Mouse (Mus musculus) urinary bladder, postnatal 14 days (tissue): Measurements from ENCODE around the gene Apbb2.
A peak's percentile ranks its signal among the peaks of the same experiment; 100 is the strongest.

ENCODE experiments used
- DNase-seq: peaks from one replicate; pipeline ENCODE4 v3.0.0; 2021; ENCODE audit warnings: low spot score

Gene Apbb2

DNA sequence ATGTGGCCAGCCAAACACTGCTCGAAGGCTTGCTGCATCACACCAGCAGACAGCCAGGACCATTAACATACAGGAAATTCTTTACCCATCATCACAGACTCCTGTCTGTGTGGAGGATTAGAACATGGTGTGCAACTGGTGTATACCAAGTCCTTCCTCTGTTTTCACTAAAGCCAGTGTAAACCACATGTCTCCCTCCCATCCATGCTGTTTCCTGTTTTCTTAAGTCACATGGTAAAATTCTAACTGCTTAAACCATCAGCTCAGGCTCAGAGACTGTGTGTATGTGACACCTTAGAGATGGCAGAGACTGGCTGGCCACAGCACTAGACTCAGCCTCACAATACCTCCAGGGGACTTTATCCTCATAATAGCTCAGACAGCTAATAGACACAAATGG lies 236.5 kb downstream of the Apbb2 start:
- no peak for DNase-seq

DNA sequence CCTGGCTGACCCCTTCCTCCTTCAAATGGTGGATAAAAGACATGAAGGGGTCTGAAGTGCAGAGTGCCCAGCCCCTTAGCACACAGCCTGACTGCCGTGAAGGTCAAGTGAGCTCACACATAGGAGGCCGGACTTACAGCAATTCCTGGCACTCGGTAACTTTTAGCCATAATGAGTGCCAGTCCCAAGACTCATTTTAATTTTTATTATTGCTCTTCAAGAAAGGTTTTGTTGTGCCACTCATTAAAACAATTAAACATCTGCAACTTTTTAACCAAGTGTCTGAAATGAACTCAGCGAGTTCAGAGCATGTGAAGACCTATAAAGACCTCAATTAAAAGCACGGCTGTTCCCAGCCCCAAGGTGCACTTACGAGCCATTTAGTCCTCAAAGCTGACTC lies 239.6 kb downstream of the Apbb2 start:
- no peak for DNase-seq

DNA sequence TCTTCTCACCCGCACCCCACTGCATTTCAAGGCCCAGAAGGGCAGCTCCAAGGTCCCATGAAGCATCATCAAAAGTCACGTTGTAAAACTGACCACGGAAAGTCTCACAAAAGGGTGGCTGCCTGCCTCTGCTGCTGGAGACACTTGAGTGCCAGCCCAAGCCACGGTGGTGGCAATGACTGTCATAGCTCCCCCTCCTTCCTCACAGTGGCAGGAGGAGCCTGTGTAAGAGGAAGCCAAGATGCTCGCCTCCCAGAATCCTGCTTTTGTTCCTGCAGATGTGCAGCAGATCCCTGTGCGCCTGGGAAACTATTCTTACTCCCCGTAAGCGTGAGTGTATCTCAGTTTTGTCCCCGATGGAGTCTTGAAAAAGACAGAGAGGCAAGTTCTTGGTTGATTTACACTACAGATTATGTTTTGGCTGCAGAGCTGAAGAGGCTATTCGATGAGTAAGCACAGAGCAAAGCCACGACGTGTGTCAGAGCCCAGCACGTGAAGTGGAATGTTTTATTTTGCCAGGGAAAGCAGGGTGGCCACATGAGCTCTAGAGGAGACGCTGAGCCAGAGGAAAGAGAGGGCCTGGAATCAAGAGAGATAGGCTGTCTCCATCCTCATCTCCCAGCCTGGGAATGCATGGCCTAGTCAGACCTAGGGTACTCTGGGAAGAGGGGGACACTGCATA lies 241.9 kb downstream of the Apbb2 start:
- peak; percentile 29 for DNase-seq

DNA sequence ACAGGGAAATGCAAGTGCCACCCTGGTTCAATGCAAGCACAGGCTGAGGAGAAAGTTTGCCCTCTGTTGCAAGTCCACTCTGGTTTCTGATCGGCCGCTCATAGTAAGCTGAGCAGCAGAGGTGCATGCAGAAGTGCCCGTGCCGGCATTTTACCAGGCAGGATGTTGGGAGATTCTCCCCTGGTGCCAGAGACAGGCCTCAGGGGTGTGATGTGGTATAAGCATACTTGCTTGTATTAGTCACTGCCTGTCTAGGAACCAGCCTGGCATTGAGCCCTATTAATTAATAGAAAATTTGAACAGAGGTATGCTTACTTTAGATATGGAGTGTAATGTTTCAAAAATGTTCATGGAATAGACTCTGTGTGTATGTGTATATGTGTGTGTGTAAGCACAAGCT lies 244.2 kb downstream of the Apbb2 start:
- DNase-seq = no peak

DNA sequence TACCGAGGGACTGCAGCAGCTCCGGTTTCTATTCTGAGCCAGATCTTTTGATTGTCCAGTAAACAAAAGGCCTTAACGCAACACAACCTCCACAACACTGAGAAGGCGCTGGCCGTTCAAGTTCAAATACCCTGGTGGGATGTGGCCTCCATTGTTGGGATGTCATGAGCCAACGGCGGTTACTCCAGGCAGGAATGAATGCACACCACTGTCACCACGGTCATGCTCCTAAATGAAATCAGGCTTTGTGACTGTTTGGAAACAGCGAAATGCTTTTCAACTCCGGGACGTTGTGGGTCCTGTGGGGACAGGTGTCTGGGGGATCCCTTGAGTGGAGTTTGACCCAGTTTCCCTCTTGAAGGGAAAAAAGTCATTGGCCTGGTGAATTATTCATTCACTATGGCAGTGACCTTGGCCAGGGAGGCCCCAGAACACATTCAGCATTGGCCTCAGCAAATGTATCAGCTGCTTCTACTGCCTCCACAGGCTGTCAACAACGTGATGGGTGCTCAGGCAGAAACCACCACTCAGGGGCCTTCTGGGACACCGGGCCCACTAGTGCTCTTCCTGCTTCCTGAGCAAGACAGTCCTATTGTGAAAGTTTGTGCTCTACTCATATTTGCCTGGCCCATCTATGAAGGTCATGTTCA lies 244.9 kb downstream of the Apbb2 start:
- no peak for DNase-seq

DNA sequence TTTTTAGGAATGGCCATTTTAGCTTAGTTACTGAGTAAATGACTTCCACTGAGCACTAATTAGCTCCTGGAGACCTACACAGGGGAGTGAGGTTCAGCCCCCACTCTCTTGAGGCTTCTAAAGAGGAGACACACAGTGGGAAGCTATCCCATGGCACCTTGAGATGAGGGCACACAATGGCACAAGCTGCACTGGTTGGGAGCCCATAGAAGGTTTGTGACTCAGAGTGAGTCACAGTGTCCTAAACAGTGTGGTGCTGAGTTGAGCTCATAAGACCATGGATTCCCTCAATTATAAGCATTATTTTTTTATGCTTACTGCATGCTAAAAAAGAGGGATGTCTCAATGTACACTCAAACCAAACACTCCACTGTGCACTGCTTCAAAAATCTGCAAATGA lies 247.5 kb downstream of the Apbb2 start:
- DNase-seq = no peak

DNA sequence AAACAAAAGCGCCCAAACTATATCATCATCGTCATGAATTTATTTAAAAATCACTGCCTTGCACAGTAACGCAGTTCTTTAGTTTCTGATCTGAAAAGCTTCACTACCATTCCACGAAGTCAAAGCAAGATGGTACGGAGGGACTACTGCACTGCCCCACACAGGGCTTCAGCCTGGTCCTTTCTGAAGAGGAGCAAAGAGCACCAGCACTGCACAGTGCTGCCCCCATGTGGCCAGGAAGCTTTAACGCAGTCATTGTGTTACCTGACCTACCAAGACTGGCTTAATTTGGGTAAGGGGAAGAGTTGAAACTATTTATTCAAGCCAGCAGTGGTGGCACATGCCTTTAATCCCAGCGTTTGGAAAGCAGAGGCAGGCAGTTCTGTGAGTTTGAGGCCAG lies 249.6 kb downstream of the Apbb2 start:
- DNase-seq = peak; percentile 34

DNA sequence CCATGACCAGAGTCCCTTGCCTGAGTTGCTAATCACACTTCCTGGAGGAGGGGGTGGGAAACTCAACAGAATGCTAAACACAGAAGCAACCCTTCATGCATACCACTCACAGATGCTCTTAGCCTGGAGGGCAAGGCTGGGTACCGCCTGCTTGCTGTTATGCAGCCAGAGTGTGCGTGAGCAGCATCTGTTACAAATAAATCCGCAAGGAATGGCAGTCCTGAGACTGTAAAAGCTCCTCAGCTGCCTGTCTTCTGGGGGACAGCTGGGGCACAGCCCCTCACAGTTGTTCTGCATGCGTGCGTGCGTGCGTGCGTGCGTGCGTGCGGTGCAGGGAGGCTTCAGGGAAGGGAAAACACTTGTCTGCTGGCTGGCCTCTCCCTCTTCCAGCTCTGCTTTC lies 250.9 kb downstream of the Apbb2 start:
- DNase-seq = no peak

DNA sequence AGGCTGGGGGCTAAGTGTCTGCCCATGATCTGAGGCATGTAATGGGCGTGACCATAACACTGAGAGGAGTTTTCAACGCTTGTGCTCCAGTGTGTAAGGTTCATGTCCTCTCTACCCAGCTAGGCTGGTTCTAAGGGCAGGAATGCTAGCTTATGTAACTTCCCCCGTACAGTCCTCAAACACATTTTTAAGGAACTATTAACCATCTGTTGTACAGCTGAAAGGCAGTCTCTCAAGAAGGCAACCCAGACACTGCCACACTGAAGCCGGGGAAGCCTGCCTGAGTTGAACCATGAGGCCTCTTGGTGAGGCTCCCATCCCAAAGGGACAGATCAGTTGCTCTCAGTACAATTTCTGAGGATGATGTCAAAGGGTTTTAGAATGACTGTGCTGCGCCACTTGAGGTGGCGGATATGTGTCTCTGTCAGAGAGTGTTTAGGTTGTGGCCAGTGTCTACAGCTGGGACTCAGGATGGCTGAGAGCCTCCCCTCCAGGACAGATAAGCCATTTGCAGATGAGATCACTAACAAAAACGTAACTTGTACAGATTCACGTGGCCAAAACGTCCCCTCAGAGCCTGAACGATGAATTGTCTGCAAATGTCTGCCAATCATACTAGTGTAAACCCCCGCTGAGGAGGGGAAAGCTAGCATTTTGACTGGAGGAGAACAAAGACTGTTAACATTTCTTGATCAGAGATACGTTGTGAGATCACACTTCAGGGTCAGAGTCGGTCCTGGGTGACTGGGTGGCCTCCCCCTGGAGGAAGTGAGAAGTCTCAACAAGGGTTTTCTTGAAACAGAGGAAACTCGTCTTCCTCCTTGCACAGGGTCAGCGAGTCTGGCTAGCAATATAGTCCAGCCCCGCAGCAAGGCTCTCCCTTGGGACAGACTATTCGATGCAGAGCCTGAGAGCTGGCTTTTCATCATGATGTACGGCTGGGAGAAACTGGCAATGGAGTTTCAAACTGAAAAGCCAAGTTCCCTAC lies 255.0 kb downstream of the Apbb2 start:
- DNase-seq = no peak

DNA sequence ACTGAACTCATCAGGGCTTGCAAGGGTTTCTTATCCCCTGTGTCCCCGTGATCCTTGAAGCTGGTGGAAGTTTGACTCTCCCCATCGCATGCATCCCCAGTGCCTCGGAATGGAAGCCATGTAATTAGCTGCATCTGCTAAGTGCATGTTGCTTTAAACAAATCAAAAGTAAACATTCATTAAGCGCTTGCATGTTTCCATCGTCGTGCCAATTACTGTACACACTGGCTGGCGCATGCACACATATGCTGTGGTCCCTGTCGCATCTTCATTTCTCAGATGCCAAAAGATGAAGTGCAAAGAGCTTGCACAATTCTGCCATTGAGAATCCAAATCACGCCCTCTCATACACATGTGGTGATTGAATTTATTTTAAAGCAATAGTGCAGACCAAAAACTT lies 257.8 kb downstream of the Apbb2 start:
- no peak for DNase-seq

DNA sequence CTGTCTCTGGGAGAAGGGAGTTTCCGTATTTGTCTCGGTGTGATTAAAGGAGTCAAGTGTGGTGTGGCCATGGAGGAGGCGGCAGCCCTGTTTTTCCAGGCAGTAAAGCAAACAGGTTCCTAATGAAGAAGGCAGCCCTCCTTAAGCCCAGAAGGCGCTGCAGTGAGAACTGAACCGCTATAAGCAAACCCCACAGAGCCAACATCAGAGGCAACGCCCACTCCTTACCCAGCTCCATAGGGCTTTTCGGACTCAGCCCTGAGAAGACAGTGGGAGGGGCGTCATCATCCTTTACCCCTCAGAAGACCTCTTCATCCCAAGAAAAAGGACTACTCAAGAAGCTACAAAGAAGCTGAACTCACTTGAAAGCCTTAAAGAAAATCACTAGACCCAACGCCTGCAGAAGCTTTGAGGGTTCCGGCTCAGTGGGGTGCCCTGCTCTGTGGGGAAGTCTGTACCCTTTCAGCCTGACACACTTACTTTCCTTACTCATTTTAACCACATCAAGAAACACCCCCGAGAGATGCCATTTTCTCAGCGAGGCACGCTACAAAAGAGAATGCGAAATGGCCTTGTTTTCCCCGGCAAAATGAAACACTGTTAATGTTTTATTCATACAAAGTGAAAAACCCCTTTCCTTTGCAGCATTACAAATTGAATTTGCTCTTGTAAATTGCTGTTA lies 258.7 kb downstream of the Apbb2 start:
- no peak for DNase-seq

DNA sequence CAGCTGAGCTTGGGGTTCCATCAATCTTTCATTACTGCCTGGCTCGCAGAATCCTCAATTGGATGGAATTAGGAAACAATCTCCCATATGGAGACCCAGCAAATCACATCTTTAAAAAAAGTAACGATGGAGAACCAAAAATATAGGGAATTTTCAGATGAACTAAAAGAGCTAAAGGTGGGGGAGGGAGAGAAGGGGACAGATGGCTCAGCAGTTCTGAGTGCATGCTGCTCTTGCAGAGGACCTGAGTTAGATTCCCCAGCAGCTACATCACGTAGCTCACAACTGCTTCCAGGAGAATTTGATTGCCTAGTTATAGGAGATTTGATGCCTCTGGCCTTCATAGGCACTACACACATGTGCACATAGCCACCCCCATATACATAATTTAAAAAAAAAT lies 263.4 kb downstream of the Apbb2 start:
- no peak for DNase-seq

DNA sequence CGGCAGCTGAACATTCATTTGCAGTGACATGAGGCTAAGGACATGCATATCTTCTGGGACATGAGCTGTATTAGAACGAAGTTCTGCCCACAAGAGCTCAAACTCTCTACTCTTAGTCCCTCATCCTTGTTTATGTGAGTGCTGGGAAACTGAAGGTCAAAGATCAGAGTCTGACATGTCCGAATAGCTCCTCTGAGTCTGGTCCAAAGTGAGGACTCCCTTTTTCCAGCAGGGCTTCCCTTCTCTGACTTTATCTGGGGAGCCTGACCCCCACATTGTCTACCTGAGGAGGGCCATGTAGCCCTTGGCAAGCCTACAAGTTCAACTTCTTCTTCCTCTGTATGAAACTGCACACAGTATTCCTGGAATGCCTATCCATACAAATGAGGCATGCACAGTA lies 264.7 kb downstream of the Apbb2 start:
- no peak for DNase-seq

DNA sequence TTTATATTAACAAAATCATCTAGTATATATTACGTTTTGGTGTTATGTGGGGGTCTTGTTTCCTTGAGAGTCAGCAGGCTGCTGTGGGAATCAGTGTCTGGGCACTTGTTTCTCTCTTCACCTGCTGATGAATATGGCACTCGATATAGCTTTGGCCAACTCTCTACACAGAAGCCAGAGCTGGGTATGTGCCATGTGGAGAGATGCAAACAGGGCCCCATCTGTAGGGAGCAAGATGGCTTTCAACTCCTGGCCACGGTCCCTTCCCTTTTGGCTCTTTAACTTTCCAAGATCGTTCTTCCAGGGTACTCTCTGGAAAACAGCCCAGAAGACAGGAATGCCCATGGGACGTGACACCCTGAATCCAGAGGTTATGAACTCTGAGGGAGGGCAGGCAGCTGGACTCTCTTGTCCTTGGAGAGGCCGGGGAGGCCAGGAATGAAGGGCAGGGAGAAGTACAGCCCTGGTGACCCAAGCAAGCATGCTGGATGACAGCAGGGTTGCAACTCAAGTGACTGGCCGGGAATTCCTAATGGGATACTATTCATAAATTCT lies 266.7 kb downstream of the Apbb2 start:
- DNase-seq = no peak

DNA sequence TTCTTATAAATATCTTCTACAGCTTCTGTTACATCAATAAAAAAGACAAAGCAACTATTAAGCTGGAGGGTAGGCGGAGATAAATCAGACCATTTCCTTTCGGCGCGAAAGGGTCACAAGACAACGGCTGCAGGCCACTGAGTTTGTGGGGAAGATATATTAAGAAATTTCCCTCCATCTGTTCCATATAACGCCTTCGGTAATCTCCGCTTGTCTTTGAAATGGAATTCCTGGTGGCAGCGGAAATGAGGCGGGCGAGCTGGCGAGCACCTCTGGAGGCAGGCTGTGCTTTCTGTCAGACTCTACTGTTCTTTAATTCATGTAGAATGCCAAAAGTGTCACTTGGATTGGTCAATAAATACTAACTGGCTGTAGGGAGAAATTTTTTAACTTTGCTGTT lies 267.5 kb downstream of the Apbb2 start:
- DNase-seq = no peak

DNA sequence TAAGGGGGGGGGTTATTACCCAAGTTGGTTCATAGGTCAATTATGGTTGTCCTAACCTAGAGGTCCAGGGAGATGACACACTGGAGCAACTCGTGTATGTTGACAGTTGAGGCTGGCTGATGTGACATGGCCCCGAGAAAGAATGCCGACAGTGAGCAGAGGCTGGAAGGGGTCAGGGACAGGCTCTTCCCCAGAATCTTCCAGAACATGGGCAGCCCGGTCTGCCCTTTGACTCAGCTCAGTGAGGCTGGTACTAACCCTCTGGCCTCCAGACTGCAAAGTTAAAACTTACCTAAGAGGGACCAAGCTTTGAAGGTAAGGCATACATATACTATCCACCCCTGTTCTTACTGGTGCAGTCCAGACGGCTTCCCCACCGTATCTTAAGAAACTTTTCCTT lies 268.0 kb downstream of the Apbb2 start:
- DNase-seq = no peak

DNA sequence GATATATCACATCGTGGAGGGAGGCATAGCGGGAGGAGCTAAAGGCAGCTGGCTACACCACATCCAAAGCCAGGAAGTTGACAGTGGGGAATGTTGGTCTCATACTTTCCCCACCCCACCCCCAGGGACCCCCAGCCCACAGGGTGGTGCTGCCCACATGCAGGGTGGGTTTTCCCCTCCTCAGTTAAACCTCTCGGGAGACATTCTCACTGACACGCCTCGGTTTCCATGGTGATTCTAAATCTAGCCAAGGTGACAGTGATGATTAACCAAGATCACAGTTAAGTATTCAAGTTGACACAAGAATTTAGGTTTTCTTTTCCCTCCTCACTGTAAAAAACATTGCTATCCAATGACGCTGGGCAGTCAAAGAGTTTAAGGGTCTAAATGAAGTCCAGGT lies 270.2 kb downstream of the Apbb2 start:
- no peak for DNase-seq

DNA sequence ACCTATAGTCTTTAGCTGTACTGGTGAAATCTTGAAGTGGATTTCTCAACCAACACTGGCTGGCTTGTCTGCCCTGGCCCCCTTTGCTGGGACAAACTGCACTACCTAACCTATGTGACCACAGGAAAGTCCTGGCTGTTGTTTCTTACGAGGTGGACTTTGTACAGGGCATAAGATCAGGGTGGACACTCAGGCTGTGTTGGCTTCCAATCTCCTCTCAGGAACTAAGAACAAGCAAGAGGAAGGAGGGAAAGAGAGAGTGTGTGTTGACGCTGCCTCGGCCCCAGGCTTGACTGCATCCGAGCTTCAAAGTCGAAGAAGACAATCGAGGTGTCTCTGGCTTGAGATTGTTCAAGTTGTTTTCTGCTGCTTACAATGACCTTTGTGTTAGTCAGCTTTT lies 271.8 kb downstream of the Apbb2 start:
- DNase-seq = no peak

DNA sequence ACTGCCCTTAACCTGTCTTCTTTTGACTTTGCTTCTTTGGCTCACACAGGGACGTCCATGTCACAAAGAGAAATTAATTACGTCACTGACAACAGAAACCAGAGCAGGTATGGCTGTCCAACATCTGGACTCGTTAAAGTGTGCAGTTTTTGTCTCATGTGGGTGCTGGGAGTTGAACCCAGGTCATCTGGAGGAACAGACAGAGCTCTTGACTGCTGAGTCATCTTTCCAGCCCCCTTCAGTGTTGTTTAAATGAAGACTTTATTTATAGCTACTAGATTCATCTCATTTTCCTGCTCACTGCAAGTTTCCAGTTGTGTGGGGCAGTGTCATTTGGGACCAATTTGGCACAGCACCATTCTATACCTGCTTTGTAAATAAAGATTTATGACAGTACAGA lies 273.4 kb downstream of the Apbb2 start:
- no peak for DNase-seq

DNA sequence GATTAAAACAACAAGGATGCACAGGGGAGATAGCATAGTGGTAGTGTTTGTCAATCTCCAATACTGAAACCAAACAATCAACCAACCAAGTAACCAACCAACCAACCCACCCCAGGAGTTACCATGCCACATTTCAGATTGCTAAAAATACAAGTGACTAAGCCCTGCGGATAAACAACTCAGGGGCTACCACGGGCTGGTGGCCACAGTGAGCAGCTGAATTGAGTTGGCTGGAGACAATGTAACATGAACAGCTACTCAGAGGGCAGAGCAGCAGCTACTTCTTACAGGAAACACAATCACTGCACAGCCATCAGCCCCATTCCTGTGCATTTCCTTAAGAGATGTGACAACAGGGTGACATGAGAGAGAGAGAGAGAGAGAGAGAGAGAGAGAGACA lies 274.4 kb downstream of the Apbb2 start:
- no peak for DNase-seq

DNA sequence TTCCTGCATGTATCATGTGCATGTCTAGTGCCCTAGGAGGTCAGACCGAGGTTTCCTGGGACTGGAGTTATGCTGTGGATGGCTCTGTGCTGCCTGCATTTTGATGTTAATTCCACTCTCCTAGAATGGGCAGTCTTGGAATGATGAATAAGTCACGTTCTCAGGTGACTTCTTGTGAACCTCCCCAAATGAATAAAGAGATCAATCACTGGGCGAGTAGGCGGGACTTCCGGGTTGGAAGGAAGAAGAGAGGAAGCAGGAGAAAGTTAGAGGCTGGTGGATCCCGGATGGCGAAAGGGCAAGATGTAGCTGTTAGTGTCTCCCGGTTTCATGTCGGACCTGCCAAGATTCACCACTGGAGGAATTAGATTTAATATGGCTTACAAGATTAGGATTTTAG lies 276.3 kb downstream of the Apbb2 start:
- no peak for DNase-seq

DNA sequence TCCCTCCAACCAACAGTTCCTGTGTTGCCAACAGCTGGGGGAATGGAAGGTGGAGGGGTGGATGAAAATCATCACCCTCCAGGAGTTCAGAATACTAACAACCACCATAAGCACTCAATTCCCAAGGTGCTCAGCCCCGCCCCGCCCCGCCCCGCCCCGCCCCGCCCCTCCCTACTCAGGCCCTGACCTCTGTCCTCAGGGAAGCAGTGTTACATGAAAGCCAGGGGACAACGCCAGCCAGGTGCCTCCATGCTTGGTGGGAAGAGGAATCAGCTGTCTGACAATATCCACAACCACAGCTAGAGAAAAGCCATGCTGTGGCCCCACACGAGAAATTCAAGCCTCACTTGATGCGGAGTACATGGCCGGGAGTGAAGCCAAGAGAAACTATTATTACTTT lies 276.7 kb downstream of the Apbb2 start:
- no peak for DNase-seq
